Mouse (Mus musculus) lung, postnatal 0 days (tissue): Measurements from ENCODE around the gene Socs4. TPM values are rescaled to one million over a fixed set of nuclear protein-coding genes. Genes with fewer than 3 reads are reported as not detected.
A peak's percentile ranks its signal among the peaks of the same experiment; 100 is the strongest.

Source experiments
- ATAC-seq: fragments of 200-750 bp; cut with Nextera tagmentation; 2 replicates; pipeline ENCODE4 v1.8.0; 2017; ENCODE audit warnings: moderate library complexity
- DNase-seq: peaks from one replicate; pipeline ENCODE4 v3.0.0-alpha.2; 2016; ENCODE audit warnings: low spot score
- H3K27ac ChIP-seq: fragments of 300-500 bp; sonication (generic); 2 replicates; pipeline ENCODE4 v1.5.1; 2014; ENCODE audit warnings: antibody characterized with exemption, mild to moderate bottlenecking, low read length, mixed read lengths
- H3K27me3 ChIP-seq: fragments of 300-500 bp; sonication (generic); replicated peaks from 2 replicates; pipeline ENCODE4 v1.6.1; 2014; ENCODE audit warnings: low read length, mixed read lengths; ENCODE audit not compliant: insufficient read depth
- H3K36me3 ChIP-seq: fragments of 300-500 bp; sonication (generic); 2 replicates; pipeline ENCODE4 v1.6.1; 2014; ENCODE audit warnings: low read length, mixed read lengths; ENCODE audit not compliant: insufficient read depth
- H3K4me1 ChIP-seq: fragments of 300-500 bp; sonication (generic); 2 replicates; pipeline ENCODE4 v1.6.1; 2014; ENCODE audit warnings: antibody characterized with exemption, low read depth, low read length, mixed read lengths; ENCODE audit not compliant: insufficient read depth
- H3K4me2 ChIP-seq: fragments of 300-500 bp; sonication (generic); replicated peaks from 2 replicates; pipeline ENCODE4 v1.6.1; 2014; ENCODE audit warnings: low read depth, mild to moderate bottlenecking, low read length, moderate library complexity, mixed read lengths
- H3K4me3 ChIP-seq: fragments of 300-500 bp; sonication (generic); 2 replicates; pipeline ENCODE4 v1.5.1; 2014; ENCODE audit warnings: low read depth, low read length
- H3K9ac ChIP-seq: fragments of 300-500 bp; sonication (generic); replicated peaks from 2 replicates; pipeline ENCODE4 v1.6.1; 2014; ENCODE audit warnings: low read depth, mild to moderate bottlenecking
- H3K9me3 ChIP-seq: fragments of 300-500 bp; sonication (generic); 2 replicates; pipeline ENCODE4 v1.6.1; 2016; ENCODE audit warnings: low read length, mixed read lengths
- CTCF ChIP-seq: IDR thresholded peaks from 2 replicates; pipeline ENCODE4 v1.5.1; 2016; ENCODE audit warnings: antibody characterized with exemption, mild to moderate bottlenecking
- EP300 ChIP-seq: IDR thresholded peaks from 2 replicates; pipeline ENCODE4 v1.6.1; 2016; ENCODE audit warnings: antibody characterized with exemption, mild to moderate bottlenecking, control low read depth
- WGBS: fragments of 180-500 bp; shearing (Covaris S2); extraction: QIAGEN DNeasy Blood & Tissue Kit; methylation state at CpG from one replicate; pipeline ENCODE4 v1.1.7; 2014; 5-methylcytosine and 5-hydroxymethylcytosine counted together
- polyA plus RNA-seq: library from polyadenylated mRNA; unstranded; fragments of >200 nt; fragmentation: Nextera tagmentation; extraction: Ambion mirVana; gene quantifications from 2 replicates; pipeline ENCODE4 v1.2.1, GENCODE M21; 2015

Socs4 gene
- polyA plus RNA-seq = 2.5 and 3.3 TPM in 2 replicates

DNA sequence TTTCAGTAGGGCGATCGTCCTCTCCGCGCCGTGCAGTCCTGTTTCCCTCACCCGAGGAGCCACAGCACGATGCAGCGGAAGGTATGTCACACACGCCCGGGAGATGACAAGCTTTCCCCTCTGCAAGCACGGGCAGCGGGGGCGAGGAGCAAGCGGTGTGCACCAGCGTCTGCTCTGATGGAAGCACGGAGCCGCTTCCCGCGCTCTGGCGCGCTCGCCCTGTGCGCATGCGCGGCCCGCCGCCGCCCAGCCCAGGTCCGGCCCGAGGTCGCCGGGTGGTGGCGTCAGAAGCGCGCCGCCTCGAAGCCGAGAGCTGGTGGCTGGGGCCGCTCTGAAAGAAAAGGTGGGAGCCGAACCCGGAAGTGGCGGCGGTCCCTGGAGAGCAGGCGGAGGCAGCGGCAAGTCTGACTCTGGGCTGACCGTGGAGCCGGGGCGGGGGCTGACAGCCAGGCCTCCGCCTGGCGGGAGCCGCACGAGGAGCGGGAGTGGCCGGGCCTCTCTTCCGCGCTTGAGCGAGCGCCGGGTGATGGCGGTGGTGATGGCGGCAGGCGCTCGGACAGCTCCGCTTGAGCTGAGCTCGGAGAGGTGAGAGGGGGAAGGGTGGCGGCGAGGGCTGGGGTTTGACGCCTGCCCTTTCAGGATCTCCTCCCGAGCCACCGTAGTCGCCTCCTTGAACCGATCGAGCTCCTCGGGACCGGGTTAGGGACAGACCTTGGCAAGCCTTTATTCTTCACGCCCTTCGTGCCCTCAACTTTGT lies at the start of gene Socs4, which contains the start of gene Wdhd1:
Gene Socs4 (plus strand): TSS at position 295 of the 757 bp plus-strand sequence.
Gene Wdhd1 (minus strand): TSS at position 221 of the 757 bp plus-strand sequence.
- no peaks in the 10 kb centered on the region; the same call in 1 of the 2 replicates for H3K4me1 ChIP-seq
- H3K4me3 ChIP-seq = peak within 1 kb of the TSS; percentile 82
- no peaks in the 10 kb centered on the region for H3K36me3 ChIP-seq
- peak within 1 kb of the TSS; percentile 97 for H3K27ac ChIP-seq
- TF ChIP-seq EP300 (no peak), CTCF (peak; percentile 46)
- ATAC-seq (peak; percentile 98), DNase-seq (peak; percentile 97)
- WGBS = under 1% methylated on average over 60 of the region's 77 CpGs
- H3K9me3 ChIP-seq = no peaks in the 10 kb centered on the region
- peak within 1 kb of the TSS; percentile 51 for H3K9ac ChIP-seq
- H3K27me3 ChIP-seq = no peaks in the 10 kb centered on the region
- peak within 1 kb of the TSS; percentile 81 for H3K4me2 ChIP-seq

DNA sequence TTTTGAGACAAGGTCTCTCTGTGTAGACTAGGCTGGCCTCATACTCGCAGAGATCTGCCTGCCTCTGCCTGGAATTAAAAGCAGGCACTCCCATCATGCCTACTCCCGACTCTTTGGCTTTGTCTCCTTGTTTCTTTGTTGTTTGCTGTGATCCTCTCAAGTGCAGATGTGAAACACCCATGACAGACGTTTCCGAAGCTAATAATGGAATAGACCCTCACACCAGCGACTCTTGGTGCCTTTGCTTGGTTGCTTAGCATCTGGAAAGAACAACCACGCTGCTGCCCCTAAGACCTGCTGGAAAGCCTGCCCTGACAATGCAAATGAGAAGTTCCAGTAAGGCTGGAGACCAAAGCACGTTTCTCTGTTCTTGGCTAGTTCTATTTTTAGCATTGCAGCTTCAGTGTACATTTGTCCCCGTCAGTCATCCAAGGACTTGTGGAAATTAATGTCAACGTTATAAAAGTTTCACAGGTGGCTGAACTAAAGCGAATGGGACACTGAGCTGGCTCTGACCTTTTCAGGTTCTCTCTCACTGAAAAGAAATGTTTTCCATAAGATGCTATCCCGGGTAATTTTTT lies 46.8 kb upstream of the Socs4 start:
- H3K27me3 ChIP-seq = no peaks in the 10 kb centered on the region
- 65% methylated on average over 11 of the region's 11 CpGs for WGBS
- H3K4me2 ChIP-seq = no peak overlapping the region
- no peak for DNase-seq
- no peaks in the 10 kb centered on the region for H3K36me3 ChIP-seq
- H3K9me3 ChIP-seq = no peaks in the 10 kb centered on the region
- H3K4me1 ChIP-seq = no peaks in the 10 kb centered on the region
- no peak for ATAC-seq
- H3K4me3 ChIP-seq = no peak overlapping the region
- H3K9ac ChIP-seq = no peak overlapping the region
- TF ChIP-seq CTCF (no peak), EP300 (no peak)
- H3K27ac ChIP-seq = no peak overlapping the region

- TF ChIP-seq EP300 (no peak), CTCF (no peak)
- H3K4me1 ChIP-seq = no peaks in the 10 kb centered on the region
- H3K9ac ChIP-seq = no peak overlapping the region
- no peak overlapping the region for H3K27ac ChIP-seq
- no peaks in the 10 kb centered on the region for H3K36me3 ChIP-seq
- WGBS = 50% methylated on average over 2 of the region's 2 CpGs
- ATAC-seq (no peak), DNase-seq (no peak)
- no peak overlapping the region for H3K4me3 ChIP-seq
- H3K9me3 ChIP-seq = no peaks in the 10 kb centered on the region
- H3K4me2 ChIP-seq = no peak overlapping the region
- H3K27me3 ChIP-seq = no peaks in the 10 kb centered on the region
Observed at GRCm38 (mm10) chr14:47233602-47234001, 43.1 kb upstream of the Socs4 start.

- Histone ChIP-seq H3K36me3 (no peaks in the 10 kb centered on the region), H3K4me1 (no peaks in the 10 kb centered on the region), H3K4me2 (no peak overlapping the region), H3K9me3 (no peaks in the 10 kb centered on the region), H3K27me3 (no peaks in the 10 kb centered on the region), H3K4me3 (no peak overlapping the region), H3K9ac (no peak overlapping the region), H3K27ac (no peak overlapping the region)
- ATAC-seq (no peak), DNase-seq (no peak)
- TF ChIP-seq EP300 (no peak), CTCF (no peak)
- 89% methylated on average over 3 of the region's 3 CpGs for WGBS
Observed at GRCm38 (mm10) chr14:47234032-47234431, 42.7 kb upstream of the Socs4 start.

DNA sequence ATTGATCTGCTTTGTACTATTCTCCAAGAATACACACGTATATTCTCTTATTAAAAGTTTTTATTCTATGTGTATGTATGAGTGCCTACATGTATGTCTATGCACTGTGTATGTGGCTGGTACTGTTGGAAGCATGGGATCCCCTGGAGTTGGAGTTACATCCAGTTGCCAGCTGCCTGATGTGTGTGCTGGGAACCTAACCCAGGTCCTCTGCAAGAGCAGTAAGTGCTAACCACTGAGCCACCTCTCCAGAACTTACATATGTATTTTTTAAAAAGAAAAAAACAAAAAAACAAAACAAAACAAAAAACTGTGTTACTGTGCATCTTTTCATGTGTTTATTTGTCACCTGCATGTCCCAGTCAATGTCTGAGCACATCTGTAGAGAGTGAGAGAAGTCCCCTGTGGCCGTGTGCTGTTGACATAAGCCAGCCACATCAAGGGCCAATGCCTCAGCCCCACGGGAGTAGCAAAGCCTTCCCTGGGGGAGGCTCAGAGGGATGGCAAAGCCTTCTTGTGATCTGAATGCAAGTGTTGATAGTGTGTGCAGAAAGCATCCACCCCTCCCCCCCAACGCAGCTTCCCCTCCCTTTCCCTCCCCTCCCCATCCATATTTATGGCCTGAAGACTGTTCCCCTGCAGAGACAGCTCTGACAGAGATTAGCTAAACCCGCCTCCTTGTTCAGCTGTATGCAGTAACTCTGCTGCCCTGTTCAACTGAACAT lies 42.0 kb upstream of the Socs4 start:
- Histone ChIP-seq H3K9me3 (no peaks in the 10 kb centered on the region), H3K4me3 (no peak overlapping the region), H3K4me1 (no peaks in the 10 kb centered on the region), H3K9ac (no peak overlapping the region), H3K27ac (no peak overlapping the region), H3K4me2 (no peak overlapping the region), H3K36me3 (no peaks in the 10 kb centered on the region), H3K27me3 (no peaks in the 10 kb centered on the region)
- ATAC-seq (no peak), DNase-seq (no peak)
- WGBS = 62% methylated on average over 5 of the region's 5 CpGs
- TF ChIP-seq CTCF (no peak), EP300 (no peak)

DNA sequence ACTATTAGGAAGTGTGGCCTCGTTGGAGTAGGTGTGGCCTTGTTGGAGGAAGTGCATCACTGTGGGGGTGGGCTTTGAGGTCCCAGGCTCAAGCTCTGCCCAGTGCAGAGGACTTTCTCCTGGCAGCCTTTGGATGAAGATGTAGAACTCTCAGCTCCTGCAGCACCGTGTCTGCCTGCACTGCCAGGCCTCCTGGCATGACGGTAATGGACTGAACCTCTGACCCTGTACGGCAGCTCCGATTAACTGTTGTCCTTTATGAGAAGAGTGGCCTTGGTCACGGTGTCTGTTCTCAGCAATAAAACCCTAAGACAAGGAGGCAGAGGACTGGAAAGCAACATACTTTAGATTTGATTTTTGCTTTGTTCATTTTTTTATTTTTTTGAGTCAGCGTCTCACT lies 40.2 kb upstream of the Socs4 start:
- TF ChIP-seq CTCF = no peak
- no peak for TF ChIP-seq EP300
- WGBS = 92% methylated on average over 7 of the region's 7 CpGs
- H3K9ac ChIP-seq = no peak overlapping the region

More for the DNA sequence above, 40.2 kb upstream of the Socs4 start:
- Histone ChIP-seq H3K9me3 (no peaks in the 10 kb centered on the region), H3K4me1 (no peaks in the 10 kb centered on the region), H3K27ac (no peak overlapping the region), H3K36me3 (no peaks in the 10 kb centered on the region), H3K4me3 (no peak overlapping the region), H3K4me2 (no peak overlapping the region), H3K27me3 (no peaks in the 10 kb centered on the region)
- no peak for ATAC-seq
- DNase-seq = no peak
